Mouse (Mus musculus): ENCODE results near the gene Olig1. TPM values are rescaled to one million over a fixed set of nuclear protein-coding genes. Genes with fewer than 3 reads are reported as not detected.

The Olig1 gene
- polyA plus RNA-seq (2015; fragmentation: Nextera tagmentation; extraction: Ambion mirVana) = 20.9 and 26.0 TPM in 2 replicates

GRCm38 (mm10) chr16:91269468-91270211 lies at the start of gene Olig1:
Gene Olig1 (plus strand): TSS chr16:91269772.
- H3K9me3 ChIP-seq = no peaks in the 10 kb centered on the region
- H3K4me1 ChIP-seq (replicated peaks) = peaks cover 21% of the 10 kb centered on the region
- WGBS = under 1% methylated on average over 63 of the region's 64 CpGs
- peaks cover 100% of the 10 kb centered on the region for H3K27me3 ChIP-seq
- peak within 1 kb of the TSS; percentile 66 for H3K4me2 ChIP-seq
- H3K9ac ChIP-seq = peak within 1 kb of the TSS; percentile 0
- H3K4me3 ChIP-seq = peak within 1 kb of the TSS; percentile 39
- ATAC-seq (ENCODE audit: low read depth) = peak; percentile 92
- H3K27ac ChIP-seq (replicated peaks) = no peak within 1 kb of the TSS
- no peaks in the 10 kb centered on the region for H3K36me3 ChIP-seq

DNA sequence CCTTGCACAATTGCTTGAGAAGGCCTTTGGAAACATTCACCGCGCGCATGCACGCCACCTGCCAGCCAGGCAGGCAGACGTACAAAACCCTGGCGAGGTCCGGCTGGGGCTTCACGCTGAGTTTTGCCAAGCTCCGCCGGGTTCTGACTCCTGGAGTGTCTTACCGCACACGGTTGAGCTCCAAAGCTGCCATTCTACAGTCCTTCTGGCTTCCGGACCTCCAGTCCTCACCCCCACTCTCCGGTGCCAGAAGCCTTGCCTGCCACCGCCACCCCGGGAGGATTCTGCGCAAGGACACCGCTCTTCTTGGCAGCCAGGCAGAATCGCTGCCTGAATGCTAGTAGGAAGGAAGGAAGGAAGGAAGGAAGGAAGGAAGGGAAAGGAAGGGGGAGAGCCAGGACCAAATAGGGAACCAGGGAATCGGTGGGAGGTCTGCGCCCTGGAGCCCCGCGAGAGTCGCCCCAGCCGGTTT lies 47.4 kb upstream of the Olig1 start:
- no peaks in the 10 kb centered on the region for H3K36me3 ChIP-seq
- H3K9ac ChIP-seq = no peak overlapping the region
- peaks cover 5% of the 10 kb centered on the region; the same call in 1 of the 2 replicates for H3K9me3 ChIP-seq
- H3K4me1 ChIP-seq (replicated peaks) = peaks cover 45% of the 10 kb centered on the region
- peak overlapping the region; percentile 6 for H3K4me3 ChIP-seq
- peaks cover 100% of the 10 kb centered on the region for H3K27me3 ChIP-seq
- WGBS = under 1% methylated on average over 25 of the region's 25 CpGs
- no peak overlapping the region for H3K27ac ChIP-seq (replicated peaks)
- ATAC-seq (ENCODE audit: low read depth) = no peak
- peak overlapping the region; percentile 23; the same call in 1 of the 2 replicates for H3K4me2 ChIP-seq

DNA sequence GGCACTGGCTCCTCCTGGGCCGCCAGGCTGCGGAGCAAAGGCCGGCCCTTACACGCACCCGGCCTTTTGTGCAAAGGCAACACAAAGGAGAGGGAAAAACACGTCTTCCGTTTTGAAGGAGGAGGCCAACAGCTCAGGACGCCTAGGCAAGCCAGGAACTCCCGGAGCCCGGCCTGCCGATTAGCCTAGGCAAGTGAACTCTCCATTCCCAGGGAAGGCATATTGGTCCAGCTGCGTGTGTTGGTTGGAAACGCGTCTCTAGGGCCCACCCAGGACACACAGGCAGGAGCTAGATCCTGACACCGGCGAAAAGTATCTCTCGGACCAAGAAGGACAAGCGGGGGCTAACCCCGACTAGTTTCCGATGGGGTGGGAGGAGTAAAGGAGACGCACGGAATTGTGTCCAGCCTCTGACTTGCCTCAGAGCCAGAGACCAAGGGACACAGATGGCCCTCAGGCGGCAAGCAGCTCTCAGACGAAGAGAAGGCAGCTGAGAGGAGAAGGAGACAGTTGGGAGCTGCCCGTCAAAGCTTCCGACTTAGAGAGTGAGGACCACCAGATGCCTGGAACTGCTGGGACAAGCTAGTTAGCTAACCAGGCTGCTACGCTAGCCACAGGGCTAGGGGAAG lies 46.8 kb upstream of the Olig1 start:
- under 1% methylated on average over 27 of the region's 27 CpGs for WGBS
- Histone ChIP-seq H3K4me2 (peak overlapping the region; percentile 23; the same call in 1 of the 2 replicates), H3K9ac (no peak overlapping the region), H3K36me3 (no peaks in the 10 kb centered on the region), H3K4me1 (replicated peaks) (peaks cover 51% of the 10 kb centered on the region), H3K27me3 (peaks cover 100% of the 10 kb centered on the region), H3K4me3 (peak overlapping the region; percentile 6), H3K9me3 (peaks cover 5% of the 10 kb centered on the region; the same call in 1 of the 2 replicates), H3K27ac (replicated peaks) (no peak overlapping the region)
- no peak for ATAC-seq (ENCODE audit: low read depth)

- Histone ChIP-seq H3K9ac (no peak overlapping the region), H3K4me1 (replicated peaks) (peaks cover 51% of the 10 kb centered on the region), H3K36me3 (no peaks in the 10 kb centered on the region), H3K9me3 (no peaks in the 10 kb centered on the region), H3K4me3 (0 out of 2 replicates have a peak overlapping the region, but pooled peaks have one; percentile 6), H3K27ac (replicated peaks) (no peak overlapping the region), H3K4me2 (0 out of 2 replicates have a peak overlapping the region, but pooled peaks have one; percentile 23), H3K27me3 (peaks cover 100% of the 10 kb centered on the region)
- WGBS = 3% methylated on average over 35 of the region's 35 CpGs
- ATAC-seq (ENCODE audit: low read depth) = no peak
Observed at GRCm38 (mm10) chr16:91223327-91224067, 46.1 kb upstream of the Olig1 start.

DNA sequence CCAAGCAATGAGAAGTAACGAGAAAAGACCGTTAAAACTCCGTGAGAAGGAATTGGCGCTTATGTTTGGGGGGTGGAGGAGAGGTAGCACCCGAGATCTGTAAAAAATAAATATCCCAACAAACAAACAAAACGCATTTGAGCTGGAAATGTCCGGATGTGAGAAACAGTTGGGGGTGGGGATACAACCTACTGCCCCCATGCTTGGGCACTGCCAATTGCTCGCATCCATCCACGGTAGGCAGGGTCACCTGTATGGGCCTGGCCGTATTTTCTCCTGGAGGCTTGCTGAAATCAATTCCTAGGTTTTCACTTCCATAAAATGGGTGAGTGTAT lies 45.5 kb upstream of the Olig1 start:
- Histone ChIP-seq H3K27ac (replicated peaks) (no peak overlapping the region), H3K27me3 (peaks cover 100% of the 10 kb centered on the region), H3K9me3 (no peaks in the 10 kb centered on the region), H3K4me3 (no peak overlapping the region), H3K4me2 (no peak overlapping the region), H3K4me1 (replicated peaks) (peaks cover 51% of the 10 kb centered on the region), H3K9ac (no peak overlapping the region), H3K36me3 (no peaks in the 10 kb centered on the region)
- no peak for ATAC-seq (ENCODE audit: low read depth)
- WGBS = 4% methylated on average over 10 of the region's 10 CpGs

DNA sequence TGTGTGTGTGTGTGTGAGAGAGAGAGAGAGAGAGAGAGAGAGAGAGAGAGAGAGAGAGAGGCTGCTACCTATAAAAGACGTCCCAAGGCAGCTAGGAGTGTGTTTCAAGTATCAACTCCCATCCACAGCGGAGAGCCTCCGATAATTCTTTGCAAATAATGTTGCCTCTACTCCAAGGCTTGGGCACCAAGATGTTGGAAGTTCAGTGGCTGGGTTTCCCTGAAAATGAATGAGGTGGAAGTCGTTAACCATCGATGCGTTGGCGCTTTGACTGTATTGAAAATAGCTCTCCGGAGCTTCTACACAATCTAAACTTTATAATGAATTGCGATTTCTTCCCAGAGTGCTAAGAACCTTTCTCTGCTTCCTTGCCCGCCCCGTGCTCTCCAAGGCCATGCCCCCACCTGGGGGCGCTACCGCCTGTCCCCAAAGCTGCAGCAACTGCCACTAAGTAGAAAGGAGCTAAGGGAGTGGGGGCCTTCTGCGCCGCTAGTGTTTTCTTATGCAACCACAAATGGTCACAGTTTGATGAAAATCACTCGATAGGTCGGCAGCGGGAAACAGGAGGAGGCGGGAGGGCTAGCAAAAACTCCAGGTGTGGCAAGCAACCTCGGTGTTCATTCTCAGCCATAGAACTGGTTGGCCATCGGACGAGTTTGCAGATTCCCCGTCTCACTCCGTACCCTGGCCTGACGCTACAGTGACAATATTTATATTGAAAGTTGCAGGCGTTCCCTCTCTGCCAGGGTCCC lies 44.9 kb upstream of the Olig1 start:
- WGBS = under 1% methylated on average over 25 of the region's 26 CpGs
- no peaks in the 10 kb centered on the region for H3K36me3 ChIP-seq
- no peaks in the 10 kb centered on the region for H3K9me3 ChIP-seq
- H3K9ac ChIP-seq = no peak overlapping the region
- peaks cover 51% of the 10 kb centered on the region for H3K4me1 ChIP-seq (replicated peaks)
- peak overlapping the region; percentile 23; the same call in 1 of the 2 replicates for H3K4me3 ChIP-seq
- no peak for ATAC-seq (ENCODE audit: low read depth)
- H3K27me3 ChIP-seq = peaks cover 100% of the 10 kb centered on the region
- H3K4me2 ChIP-seq = peak overlapping the region; percentile 39
- H3K27ac ChIP-seq (replicated peaks) = no peak overlapping the region

- H3K4me3 ChIP-seq = peak within 1 kb of the TSS; percentile 23
- H3K27me3 ChIP-seq = peaks cover 100% of the 10 kb centered on the region
- no peak within 1 kb of the TSS for H3K27ac ChIP-seq (replicated peaks)
- no peaks in the 10 kb centered on the region for H3K9me3 ChIP-seq
- ATAC-seq (ENCODE audit: low read depth) = peak; percentile 70
- H3K4me1 ChIP-seq (replicated peaks) = peaks cover 44% of the 10 kb centered on the region
- peak within 1 kb of the TSS; percentile 39 for H3K4me2 ChIP-seq
- 0 out of 2 replicates have a peak within 1 kb of the TSS, but pooled peaks have one; percentile 43 for H3K9ac ChIP-seq
- under 1% methylated on average over 53 of the region's 53 CpGs for WGBS
- no peaks in the 10 kb centered on the region for H3K36me3 ChIP-seq
Observed at GRCm38 (mm10) chr16:91225233-91226037, 44.1 kb upstream of the Olig1 start, which contains the start of gene Olig2. Gene Olig2 (plus strand): TSS chr16:91225457.

- Histone ChIP-seq H3K4me1 (replicated peaks) (peaks cover 44% of the 10 kb centered on the region), H3K4me3 (peak overlapping the region; percentile 23), H3K4me2 (peak overlapping the region; percentile 21), H3K36me3 (no peaks in the 10 kb centered on the region), H3K27ac (replicated peaks) (no peak overlapping the region), H3K9me3 (no peaks in the 10 kb centered on the region), H3K27me3 (peaks cover 100% of the 10 kb centered on the region), H3K9ac (0 out of 2 replicates have a peak overlapping the region, but pooled peaks have one; percentile 43)
- under 1% methylated on average over 60 of the region's 60 CpGs for WGBS
- ATAC-seq (ENCODE audit: low read depth) = no peak
Observed at GRCm38 (mm10) chr16:91226038-91226882, 43.3 kb upstream of the Olig1 start.

- peak overlapping the region; percentile 23 for H3K4me3 ChIP-seq
- peak overlapping the region; percentile 43 for H3K9ac ChIP-seq
Observed at GRCm38 (mm10) chr16:91226883-91227759, 42.5 kb upstream of the Olig1 start.

More at GRCm38 (mm10) chr16:91226883-91227759, 42.5 kb upstream of the Olig1 start:
- no peak overlapping the region for H3K27ac ChIP-seq (replicated peaks)
- H3K36me3 ChIP-seq = no peaks in the 10 kb centered on the region
- H3K9me3 ChIP-seq = no peaks in the 10 kb centered on the region
- peaks cover 100% of the 10 kb centered on the region for H3K27me3 ChIP-seq
- no peak for ATAC-seq (ENCODE audit: low read depth)
- H3K4me2 ChIP-seq = peak overlapping the region; percentile 21
- WGBS = under 1% methylated on average over 59 of the region's 85 CpGs
- H3K4me1 ChIP-seq (replicated peaks) = peaks cover 41% of the 10 kb centered on the region

Measured in neural tube, embryonic 13.5 days (tissue).